Mouse (Mus musculus) liver, adult 2 months (tissue): ENCODE measurements at regions not wholly inside any gene's neighbourhood (a gene's known extent, or its start where the extent isn't known, plus 50 kb on each side); places are given as distances from the start of the nearest gene placed in this dataset.

Experiments
- DNase-seq: peaks from one replicate; pipeline ENCODE4 v3.0.0-alpha.2; 2011; ENCODE audit warnings: low read depth, low spot score; ENCODE audit errors: extremely low read depth
- H3K27ac ChIP-seq: fragments of 200-500 bp; replicated peaks from 2 replicates; pipeline ENCODE4 v1.5.1; 2012; ENCODE audit warnings: low read depth, mild to moderate bottlenecking, control low read depth, inconsistent platforms, low read length; ENCODE audit not compliant: insufficient read depth
- H3K27me3 ChIP-seq: fragments of 200-500 bp; 2 replicates; pipeline ENCODE4 v1.6.1; 2012; ENCODE audit warnings: mild to moderate bottlenecking, moderate library complexity, low read length, inconsistent platforms; ENCODE audit not compliant: control insufficient read depth, insufficient read depth
- H3K36me3 ChIP-seq: fragments of 200-500 bp; 2 replicates; pipeline ENCODE4 v1.6.1; 2012; ENCODE audit warnings: low read length, inconsistent platforms; ENCODE audit not compliant: control insufficient read depth, insufficient read depth
- H3K4me1 ChIP-seq: fragments of 200-500 bp; 2 replicates; pipeline ENCODE4 v1.6.1; 2011; ENCODE audit warnings: low read length; ENCODE audit not compliant: control insufficient read depth, insufficient read depth
- H3K4me3 ChIP-seq: fragments of 200-500 bp; 2 replicates; pipeline ENCODE4 v1.5.1; 2011; ENCODE audit warnings: low read depth, mild to moderate bottlenecking, control low read depth, low read length, moderate library complexity; ENCODE audit not compliant: insufficient read depth
- H3K79me2 ChIP-seq: fragments of 200-500 bp; 2 replicates; pipeline ENCODE4 v1.6.1; 2012; ENCODE audit warnings: inconsistent platforms, mild to moderate bottlenecking, low read length, moderate library complexity; ENCODE audit not compliant: control insufficient read depth, insufficient read depth
- H3K9ac ChIP-seq: fragments of 200-500 bp; 2 replicates; pipeline ENCODE4 v1.6.1; 2012; ENCODE audit warnings: low read depth, mild to moderate bottlenecking, control low read depth, inconsistent platforms, low read length
- CTCF ChIP-seq: fragments of 200-500 bp; IDR thresholded peaks from 2 replicates; pipeline ENCODE4 v1.5.1; 2011; ENCODE audit warnings: low read depth, low read length, control low read depth
- POLR2A ChIP-seq: fragments of 200-500 bp; IDR thresholded peaks from 2 replicates; pipeline ENCODE4 v1.6.1; 2011; ENCODE audit warnings: low read length, control low read depth; ENCODE audit not compliant: insufficient read depth; ENCODE audit errors: extremely low read depth
- WGBS: fragments of 180-500 bp; shearing (Covaris S2); methylation state at CpG from one replicate; pipeline ENCODE4 v1.1.7; 2018; 5-methylcytosine and 5-hydroxymethylcytosine counted together

- Histone ChIP-seq H3K4me1 (no peaks in the 10 kb centered on the region), H3K27ac (no peak overlapping the region), H3K36me3 (no peaks in the 10 kb centered on the region), H3K79me2 (no peaks in the 10 kb centered on the region), H3K27me3 (no peaks in the 10 kb centered on the region), H3K9ac (no peak overlapping the region), H3K4me3 (no peak overlapping the region)
- no peak for DNase-seq
- WGBS: 74% methylated on average over 2 of the region's 2 CpGs
- TF ChIP-seq CTCF (no peak), POLR2A (no peak)
These were observed 169.5 kb downstream of the Tpbg start for GRCm38 (mm10) chr9:86011661-86012060.

- whole genome bisulfite sequencing: 72% methylated on average over 4 of the region's 4 CpGs
- TF ChIP-seq CTCF (no peak), POLR2A (no peak)
- no peak for DNase-seq
- Histone ChIP-seq H3K4me3 (no peak overlapping the region), H3K27ac (no peak overlapping the region), H3K27me3 (no peaks in the 10 kb centered on the region), H3K4me1 (no peaks in the 10 kb centered on the region), H3K79me2 (no peaks in the 10 kb centered on the region), H3K9ac (no peak overlapping the region), H3K36me3 (no peaks in the 10 kb centered on the region)
These were observed 173.7 kb downstream of the Tpbg start for GRCm38 (mm10) chr9:86015841-86016240.

GRCm38 (mm10) chr9:86020133-86020532 is 178.0 kb downstream of the Tpbg start:
- Histone ChIP-seq H3K36me3 (no peaks in the 10 kb centered on the region), H3K79me2 (no peaks in the 10 kb centered on the region), H3K9ac (no peak overlapping the region), H3K27me3 (no peaks in the 10 kb centered on the region), H3K4me1 (no peaks in the 10 kb centered on the region), H3K4me3 (no peak overlapping the region), H3K27ac (no peak overlapping the region)
- 83% methylated on average over 6 of the region's 6 CpGs for WGBS
- TF ChIP-seq POLR2A (no peak), CTCF (no peak)
- no peak for DNase-seq

- 88% methylated on average over 4 of the region's 4 CpGs for WGBS
- no peak overlapping the region for H3K4me3 ChIP-seq
- H3K36me3 ChIP-seq: no peaks in the 10 kb centered on the region
- no peaks in the 10 kb centered on the region for H3K27me3 ChIP-seq
- H3K4me1 ChIP-seq: no peaks in the 10 kb centered on the region
- TF ChIP-seq POLR2A (no peak), CTCF (no peak)
- no peak overlapping the region for H3K27ac ChIP-seq
- no peak overlapping the region for H3K9ac ChIP-seq
- H3K79me2 ChIP-seq: no peaks in the 10 kb centered on the region
- no peak for DNase-seq
These were observed 178.6 kb downstream of the Tpbg start for GRCm38 (mm10) chr9:86020765-86021164.

GRCm38 (mm10) chr9:86030738-86031137 is 188.6 kb downstream of the Tpbg start:
- DNase-seq: no peak
- no peak for TF ChIP-seq CTCF
- no peak for TF ChIP-seq POLR2A
- no peaks in the 10 kb centered on the region for H3K36me3 ChIP-seq
- 79% methylated on average over 5 of the region's 5 CpGs for WGBS
- H3K79me2 ChIP-seq: no peaks in the 10 kb centered on the region
- no peak overlapping the region for H3K9ac ChIP-seq
- no peak overlapping the region for H3K27ac ChIP-seq
- H3K27me3 ChIP-seq: no peaks in the 10 kb centered on the region
- H3K4me3 ChIP-seq: no peak overlapping the region
- H3K4me1 ChIP-seq: no peaks in the 10 kb centered on the region

GRCm38 (mm10) chr9:86044098-86044497 is 201.9 kb downstream of the Tpbg start:
- Histone ChIP-seq H3K36me3 (no peaks in the 10 kb centered on the region), H3K4me1 (no peaks in the 10 kb centered on the region), H3K27ac (no peak overlapping the region), H3K79me2 (no peaks in the 10 kb centered on the region), H3K9ac (no peak overlapping the region), H3K27me3 (no peaks in the 10 kb centered on the region), H3K4me3 (no peak overlapping the region)
- WGBS: 40% methylated on average over 4 of the region's 4 CpGs
- TF ChIP-seq CTCF (no peak), POLR2A (no peak)
- no peak for DNase-seq
